Mouse (Mus musculus) erythroblast, embryonic 14.5 days (primary cell): ENCODE measurements around the gene Espnl. TPM values are rescaled to one million over a fixed set of nuclear protein-coding genes. Genes with fewer than 3 reads are reported as not detected.

Experiments
- H3K27me3 ChIP-seq: 2 replicates; pipeline ENCODE4 v1.6.1; 2012; ENCODE audit warnings: inconsistent platforms; ENCODE audit not compliant: control insufficient read depth
- H3K36me3 ChIP-seq: 2 replicates; pipeline ENCODE4 v1.6.1; 2012; ENCODE audit warnings: mild to moderate bottlenecking, inconsistent platforms; ENCODE audit not compliant: control insufficient read depth
- H3K4me1 ChIP-seq: 2 replicates; pipeline ENCODE4 v1.6.1; 2012; ENCODE audit warnings: inconsistent platforms; ENCODE audit not compliant: control insufficient read depth
- H3K4me3 ChIP-seq: replicated peaks from 2 replicates; pipeline ENCODE3; 2012; ENCODE audit warnings: moderate library complexity, mild to moderate bottlenecking, inconsistent platforms
- H3K9me3 ChIP-seq: 2 replicates; pipeline ENCODE4 v1.6.1; 2012; ENCODE audit warnings: low read length, inconsistent platforms, mixed read lengths; ENCODE audit not compliant: control insufficient read depth
- GATA1 ChIP-seq: IDR thresholded peaks from 2 replicates; pipeline ENCODE4 v1.6.1; 2012; ENCODE audit warnings: low read length, inconsistent platforms, mixed read lengths
- TAL1 ChIP-seq: IDR thresholded peaks from 3 replicates; pipeline ENCODE4 v1.6.1; 2012; ENCODE audit warnings: low read length, inconsistent platforms, mixed read lengths
- polyA plus RNA-seq: library from polyadenylated mRNA; stranded (reverse); fragments of >175 nt; gene quantifications from 2 replicates; pipeline ENCODE4 v1.2.3, GENCODE M21; 2012

The Espnl gene
- polyA plus RNA-seq, 1 experiment = 0.01 TPM

GRCm38 (mm10) chr1:91344921-91345685 is 23.2 kb downstream of the Espnl start:
- Histone ChIP-seq H3K4me3 (no peak overlapping the region), H3K27me3 (peaks cover 51% of the 10 kb centered on the region)
- TF ChIP-seq GATA1 = no peak

DNA sequence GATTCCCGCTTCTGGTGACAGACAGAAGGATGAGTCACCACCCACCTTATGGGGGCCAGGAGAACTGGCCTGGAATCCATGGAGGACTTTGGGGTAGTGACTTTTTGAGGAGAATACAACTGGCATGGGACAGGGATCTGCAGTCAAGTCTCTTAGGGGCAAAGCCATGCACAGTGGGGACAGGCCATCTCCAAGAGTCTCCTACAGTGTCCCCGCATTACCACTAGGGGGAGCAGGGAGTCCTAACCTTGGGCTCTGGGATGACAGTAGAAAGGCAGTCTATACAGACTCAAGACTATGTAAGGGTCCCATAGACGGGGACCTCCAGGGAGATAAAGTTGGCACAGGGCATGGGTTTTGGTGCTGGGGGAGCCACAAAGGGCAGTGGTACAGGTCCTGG is 25.0 kb downstream of the Espnl start:
- no peaks in the 10 kb centered on the region for H3K4me1 ChIP-seq
- H3K4me3 ChIP-seq = no peak overlapping the region
- peaks cover 47% of the 10 kb centered on the region for H3K27me3 ChIP-seq

More at GRCm38 (mm10) chr1:91344921-91345685, 23.2 kb downstream of the Espnl start:
- H3K4me1 ChIP-seq = no peaks in the 10 kb centered on the region
- H3K9me3 ChIP-seq = no peaks in the 10 kb centered on the region; the same call in 1 of the 2 replicates
- no peaks in the 10 kb centered on the region for H3K36me3 ChIP-seq

DNA sequence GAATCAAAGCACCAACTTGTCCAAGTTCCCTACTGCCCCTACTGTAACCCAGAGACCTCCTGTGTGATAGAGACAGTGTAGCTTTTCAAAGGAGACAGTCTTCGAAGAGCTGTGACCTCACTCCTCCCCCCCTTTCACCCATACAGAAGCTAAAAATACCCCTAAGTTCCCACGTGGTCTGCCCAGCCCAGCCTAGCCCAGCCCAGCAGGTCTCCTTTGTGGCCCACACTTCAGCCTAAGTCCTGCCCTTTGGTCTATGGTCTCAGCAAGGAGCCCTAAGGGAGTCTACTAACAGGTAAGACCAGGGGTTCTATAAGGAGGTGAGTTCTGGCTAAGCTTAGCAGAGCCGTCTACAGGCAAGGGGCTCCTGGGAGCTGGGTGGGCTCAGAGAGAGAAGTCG is 29.0 kb downstream of the Espnl start, which contains the start of gene Klhl30:
TSS of gene Klhl30 (plus strand) at position 176 of the 400 bp plus-strand sequence.
- H3K4me1 ChIP-seq = no peaks in the 10 kb centered on the region

More for the DNA sequence above, 25.0 kb downstream of the Espnl start:
- TF ChIP-seq TAL1 = no peak
- TF ChIP-seq GATA1 = no peak
- no peaks in the 10 kb centered on the region; the same call in 1 of the 2 replicates for H3K9me3 ChIP-seq
- H3K36me3 ChIP-seq = no peaks in the 10 kb centered on the region

DNA sequence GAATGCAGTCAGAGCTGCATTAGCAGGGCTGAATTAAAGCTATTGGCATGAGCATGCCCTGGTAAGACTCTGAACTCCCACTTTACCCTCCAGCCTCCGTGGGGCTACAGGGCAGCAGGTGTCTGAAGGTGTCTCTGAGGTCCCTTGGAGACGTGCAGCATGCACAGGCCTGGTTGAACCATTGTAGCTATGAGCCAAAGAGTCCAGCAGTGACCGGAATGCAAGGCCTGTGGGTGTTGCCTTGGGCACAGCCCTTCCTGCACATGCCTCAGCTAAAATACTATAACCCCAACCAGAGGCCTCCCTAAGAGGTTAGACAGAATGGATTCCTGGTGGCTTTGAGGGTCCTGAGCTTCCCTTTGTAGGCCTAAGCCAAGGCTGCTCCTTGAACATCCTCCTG is 29.4 kb downstream of the Espnl start:
- TF ChIP-seq TAL1 (no peak), GATA1 (no peak)
- Histone ChIP-seq H3K36me3 (no peaks in the 10 kb centered on the region), H3K27me3 (peaks cover 6% of the 10 kb centered on the region), H3K9me3 (no peaks in the 10 kb centered on the region), H3K4me3 (no peak overlapping the region), H3K4me1 (no peaks in the 10 kb centered on the region)

More for the DNA sequence above, 29.0 kb downstream of the Espnl start, which contains the start of gene Klhl30:
- H3K4me3 ChIP-seq = no peak within 1 kb of the TSS
- no peaks in the 10 kb centered on the region for H3K9me3 ChIP-seq
- H3K27me3 ChIP-seq = peaks cover 10% of the 10 kb centered on the region
- TF ChIP-seq TAL1 (no peak), GATA1 (no peak)
- H3K36me3 ChIP-seq = no peaks in the 10 kb centered on the region

DNA sequence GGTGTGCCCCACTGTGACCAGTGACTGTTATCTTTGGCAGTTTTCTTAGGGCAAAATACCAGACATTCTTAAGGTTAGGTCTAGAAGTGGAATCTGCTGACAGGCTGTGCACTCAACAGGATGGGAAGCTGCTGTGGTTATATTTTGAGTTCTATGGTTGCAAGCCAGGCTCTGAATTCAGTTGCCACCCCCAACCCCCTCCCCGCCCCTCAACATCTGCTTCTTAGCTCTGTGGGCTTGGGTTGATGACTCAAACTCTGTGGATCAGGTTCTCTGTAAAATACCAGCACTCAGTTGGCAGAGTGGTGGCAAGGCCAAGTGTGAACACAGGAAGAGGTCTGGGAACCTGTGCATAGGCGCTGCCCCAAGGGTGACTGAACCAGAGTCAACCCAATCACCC is 30.4 kb downstream of the Espnl start:
- Histone ChIP-seq H3K9me3 (no peaks in the 10 kb centered on the region), H3K27me3 (no peaks in the 10 kb centered on the region), H3K4me1 (no peaks in the 10 kb centered on the region), H3K36me3 (no peaks in the 10 kb centered on the region), H3K4me3 (no peak overlapping the region)
- TF ChIP-seq TAL1 (no peak), GATA1 (no peak)

DNA sequence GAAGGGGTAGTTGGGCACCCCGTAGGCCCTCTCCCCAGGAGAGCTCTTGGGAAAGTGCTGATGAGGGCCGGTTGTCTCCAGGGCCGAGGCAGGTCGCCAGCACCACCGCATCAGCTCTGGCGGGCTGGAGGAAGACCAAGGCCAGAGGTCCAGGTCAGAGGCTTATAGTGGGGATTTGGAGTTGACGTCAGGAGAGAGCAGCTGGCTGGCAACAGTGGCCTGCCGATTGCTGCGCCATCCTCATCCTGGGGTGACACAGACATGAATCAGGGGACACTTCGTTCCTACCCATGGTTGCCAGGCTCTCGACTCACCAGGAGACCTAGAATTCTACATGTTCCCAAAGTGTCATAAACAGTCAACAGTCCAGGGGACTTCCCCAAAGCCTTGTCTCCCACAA is 34.2 kb downstream of the Espnl start:
- no peaks in the 10 kb centered on the region for H3K4me1 ChIP-seq
- no peaks in the 10 kb centered on the region; the same call in 1 of the 2 replicates for H3K27me3 ChIP-seq
- no peak overlapping the region for H3K4me3 ChIP-seq
- no peaks in the 10 kb centered on the region for H3K9me3 ChIP-seq
- TF ChIP-seq GATA1 (no peak), TAL1 (no peak)
- no peaks in the 10 kb centered on the region for H3K36me3 ChIP-seq

- H3K36me3 ChIP-seq = peaks cover 1% of the 10 kb centered on the region
- H3K4me3 ChIP-seq = no peak overlapping the region
- H3K27me3 ChIP-seq = no peaks in the 10 kb centered on the region; the same call in none of the 2 replicates
- no peak for TF ChIP-seq TAL1
- TF ChIP-seq GATA1 = no peak
- H3K4me1 ChIP-seq = peaks cover 19% of the 10 kb centered on the region
- peaks cover 8% of the 10 kb centered on the region for H3K9me3 ChIP-seq
These were observed 40.2 kb downstream of the Espnl start for GRCm38 (mm10) chr1:91362113-91362512.

DNA sequence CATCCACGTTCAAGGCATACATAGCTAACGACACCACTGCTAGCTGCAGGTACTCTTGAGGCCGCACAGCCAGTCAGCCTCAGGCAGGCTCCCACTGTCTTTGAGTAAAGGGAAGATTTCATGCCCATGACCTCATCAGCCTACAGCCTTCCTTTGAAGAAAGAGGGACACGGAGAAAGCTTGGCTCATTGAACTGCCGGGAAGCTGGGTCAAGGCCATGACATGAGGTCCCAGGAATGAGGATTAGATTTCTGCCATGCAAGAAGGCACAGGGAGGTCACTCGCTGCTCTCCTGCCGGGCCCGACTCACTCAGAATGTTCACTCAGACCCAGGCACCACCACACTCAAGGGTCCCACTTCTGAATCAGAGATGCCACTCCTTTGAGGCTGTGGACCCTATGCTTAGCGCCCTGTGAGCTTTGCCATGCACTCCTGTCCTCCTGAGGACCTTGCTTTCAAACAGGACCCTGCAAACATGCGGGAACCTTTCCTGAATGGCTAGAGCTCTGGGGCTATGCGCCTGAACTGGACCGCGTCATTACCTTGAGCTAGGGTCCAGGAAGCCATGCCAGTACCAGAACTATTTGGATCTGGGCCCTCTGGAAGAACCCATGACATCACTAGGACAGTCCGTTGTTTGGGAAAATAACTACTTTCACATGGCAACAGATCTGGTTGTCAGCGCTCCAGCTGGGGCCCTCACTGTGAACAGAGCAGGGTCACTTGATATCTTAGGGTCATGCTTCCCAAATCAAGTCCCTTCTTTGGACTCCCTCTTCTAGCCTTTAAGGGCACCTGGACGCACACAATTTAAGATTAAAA is 43.2 kb downstream of the Espnl start:
- Histone ChIP-seq H3K9me3 (peaks cover 8% of the 10 kb centered on the region), H3K4me3 (no peak overlapping the region), H3K36me3 (peaks cover 31% of the 10 kb centered on the region), H3K27me3 (no peaks in the 10 kb centered on the region; the same call in none of the 2 replicates), H3K4me1 (peaks cover 48% of the 10 kb centered on the region)
- no peak for TF ChIP-seq TAL1
- no peak for TF ChIP-seq GATA1

GRCm38 (mm10) chr1:91365816-91366214 is 43.9 kb downstream of the Espnl start:
- Histone ChIP-seq H3K4me3 (peak overlapping the region; percentile 84), H3K36me3 (peaks cover 38% of the 10 kb centered on the region), H3K4me1 (peaks cover 55% of the 10 kb centered on the region), H3K27me3 (no peaks in the 10 kb centered on the region; the same call in none of the 2 replicates), H3K9me3 (peaks cover 8% of the 10 kb centered on the region)
- TF ChIP-seq TAL1 (no peak), GATA1 (no peak)
